In the genomic region with DNA sequence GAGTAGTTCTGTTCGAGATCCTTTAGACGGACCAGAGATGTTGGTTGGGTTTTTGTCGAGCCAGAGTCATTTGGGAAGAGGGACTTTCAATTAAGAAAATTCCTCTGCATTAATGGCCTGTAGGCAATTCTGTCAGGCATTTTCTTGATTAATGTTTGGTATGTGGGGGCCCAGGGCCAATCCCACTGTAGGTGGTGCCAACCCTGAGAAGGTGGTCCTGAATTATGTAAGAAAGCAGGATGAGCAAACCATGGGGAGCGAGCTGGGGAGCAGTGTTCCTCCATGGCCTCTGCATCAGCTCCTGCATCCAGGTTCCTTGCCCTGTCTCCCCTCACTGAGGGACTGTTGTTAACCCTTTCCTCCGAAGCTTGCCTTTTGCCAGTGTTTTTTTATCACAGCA, we compare ENCODE assay signal across 15 mouse cellular contexts. TPM values are rescaled to one million over a fixed set of nuclear protein-coding genes. Genes with fewer than 3 reads are reported as not detected.
"Had no signal": no experiment of that assay in that cellular context is flagged by ENCODE, and none has a peak within 500 bp of the region (broad histone marks: within the 10 kb centered on the region; RNA-seq: fewer than 3 reads in every experiment).

No protein-coding gene starts in this region.

- H3K36me3 ChIP-seq: limb, embryonic 15.5 days; midbrain, embryonic 12.5 days; midbrain, embryonic 15.5 days; neural tube, embryonic 12.5 days; neural tube, embryonic 15.5 days had no signal

- H3K27ac ChIP-seq: limb, embryonic 12.5 days; limb, embryonic 15.5 days; liver, embryonic 14.5 days; macrophage; midbrain, embryonic 12.5 days; midbrain, embryonic 15.5 days; neural tube, embryonic 12.5 days; neural tube, embryonic 15.5 days had no signal

- H3K4me3 ChIP-seq: limb, embryonic 12.5 days; limb, embryonic 15.5 days; midbrain, embryonic 12.5 days; midbrain, embryonic 15.5 days; neural tube, embryonic 12.5 days; neural tube, embryonic 15.5 days had no signal

- H3K9ac ChIP-seq: limb, embryonic 12.5 days; limb, embryonic 15.5 days; liver, embryonic 14.5 days; liver, postnatal 0 days; lung, embryonic 14.5 days; midbrain, embryonic 12.5 days; midbrain, embryonic 15.5 days; neural tube, embryonic 12.5 days; neural tube, embryonic 15.5 days had no signal

- H3K27me3 ChIP-seq: limb, embryonic 12.5 days; limb, embryonic 15.5 days; midbrain, embryonic 12.5 days; midbrain, embryonic 15.5 days; neural tube, embryonic 12.5 days; neural tube, embryonic 15.5 days had no signal

- ATAC-seq: liver, postnatal 0 days; lung, postnatal 0 days; midbrain, embryonic 15.5 days had no signal

- H3K9me3 ChIP-seq: limb, embryonic 15.5 days; midbrain, embryonic 12.5 days; midbrain, embryonic 15.5 days; neural tube, embryonic 12.5 days; neural tube, embryonic 15.5 days had no signal

- DNase-seq: kidney, adult 8-10 months; liver, postnatal 0 days; thymus, adult 18-20 months; thymus, postnatal 36 days had no signal

- H3K4me2 ChIP-seq: limb, embryonic 12.5 days; limb, embryonic 15.5 days; liver, embryonic 11.5 days; lung, embryonic 14.5 days; midbrain, embryonic 12.5 days; midbrain, embryonic 15.5 days; neural tube, embryonic 12.5 days; neural tube, embryonic 15.5 days had no signal

- H3K4me1 ChIP-seq: midbrain, embryonic 12.5 days; midbrain, embryonic 15.5 days; neural tube, embryonic 12.5 days had no signal

RNA-seq across cellular contexts. Expression of a gene that starts 30.7 kb away (rescaled TPM):
- polyA plus RNA-seq: macrophage had no signal
